Comparison of ENCODE assay signal across 21 mouse cellular contexts in genomic region chr2:44639370-44639769, GRCm38 (mm10).
DNase-seq lines count a peak whose midpoint lies in the region; TF ChIP-seq lines count a peak whose summit lies in the region.
"Had no signal": no experiment of that assay in that cellular context is flagged by ENCODE, and none has a peak within 500 bp of the region (broad histone marks: within the 10 kb centered on the region; RNA-seq: fewer than 3 reads in every experiment).

No protein-coding gene starts in this region.

- no peak overlapping the region for H3ac ChIP-seq in myocyte (ENCODE audit: control insufficient read depth, insufficient read length)

- no peaks in the 10 kb centered on the region for H3K36me3 ChIP-seq in myocyte (ENCODE audit: control insufficient read depth, insufficient read depth)
- H3K36me3 ChIP-seq: embryonic facial prominence, embryonic 10.5 days; forebrain, embryonic 12.5 days; heart, embryonic 15.5 days; kidney, embryonic 15.5 days; limb, embryonic 12.5 days; liver, embryonic 12.5 days; lung, embryonic 15.5 days; midbrain, embryonic 13.5 days; neural tube, embryonic 13.5 days had no signal

- no peak overlapping the region for H3K4me3 ChIP-seq in myocyte
- H3K4me3 ChIP-seq: embryonic facial prominence, embryonic 10.5 days; forebrain, embryonic 12.5 days; heart, embryonic 15.5 days; kidney, embryonic 15.5 days; limb, embryonic 12.5 days; liver, embryonic 12.5 days; lung, embryonic 15.5 days; midbrain, embryonic 13.5 days; neural tube, embryonic 13.5 days had no signal

- H3K27me3 ChIP-seq in myocyte (ENCODE audit: control insufficient read depth, insufficient read depth, insufficient read length) = no peaks in the 10 kb centered on the region
- H3K27me3 ChIP-seq: forebrain, embryonic 12.5 days; heart, embryonic 15.5 days; kidney, embryonic 15.5 days; limb, embryonic 12.5 days; liver, embryonic 12.5 days; lung, embryonic 15.5 days; midbrain, embryonic 13.5 days; neural tube, embryonic 13.5 days had no signal

- H3K79me2 ChIP-seq in myocyte (ENCODE audit: control insufficient read depth, insufficient read depth) = no peaks in the 10 kb centered on the region

- intact Hi-C loops in left cerebral cortex, postnatal 36 days (cut with DNase I) = no loop called here

- peak; percentile 58 for DNase-seq in right cerebral cortex, adult 18-20 months
- DNase-seq in right cerebral cortex, postnatal 14 days = no peak
- DNase-seq in NIH3T3 (ENCODE audit: low read depth) = peak; percentile 54
- no peak for DNase-seq in ovary, postnatal 36 days (ENCODE audit: low spot score)
- DNase-seq in lung, postnatal 14 days = no peak
- no peak for DNase-seq in left cerebral cortex, postnatal 36 days (ENCODE audit: low spot score in 2 of 2)
- DNase-seq: adrenal gland, postnatal 14 days; cerebellum, adult 18-20 months; heart, postnatal 4 days; kidney, postnatal 4 days; right cerebral cortex, postnatal 4 days had no signal

- H3K4me2 ChIP-seq in myocyte (ENCODE audit: low read depth) = peak overlapping the region; percentile 13
- H3K4me2 ChIP-seq: forebrain, embryonic 12.5 days; heart, embryonic 15.5 days; kidney, embryonic 15.5 days; limb, embryonic 12.5 days; liver, embryonic 12.5 days; lung, embryonic 15.5 days; midbrain, embryonic 13.5 days; neural tube, embryonic 13.5 days had no signal

- no peak for TF ChIP-seq POLR2A in myocyte (IDR thresholded peaks at IDR 0.05; ENCODE audit: insufficient read length, low read depth)

TF ChIP-seq in myocyte, 11 proteins besides CTCF, POLR2A, EP300 and RAD21:
- TF ChIP-seq USF1 (IDR thresholded peaks at IDR 0.05; ENCODE audit: low read depth) = no peak

Comparison
In these comparisons a context has a peak if more than half of its experiments do, and no peak if none do; other contexts are left out.
1. DNase-seq: peak in right cerebral cortex, adult 18-20 months (single experiment) and NIH3T3 (single experiment); none in right cerebral cortex, postnatal 14 days (single experiment), ovary, postnatal 36 days (single experiment), lung, postnatal 14 days (single experiment) and left cerebral cortex, postnatal 36 days (0 of 2).